Mouse (Mus musculus): ENCODE results near the gene Osbpl5.
"Not testable (repeated sequence)": the region's sequence is repeated elsewhere in the genome, so short reads cannot be mapped to it uniquely, and the experiment has no call there.

The Osbpl5 gene

GRCm38 (mm10) chr7:143649769-143650346 is 106.9 kb downstream of the Osbpl5 start:
- in situ Hi-C loops (cut with MboI, MseI) = not testable (repeated sequence)

GRCm38 (mm10) chr7:143649034-143649768 is 107.6 kb downstream of the Osbpl5 start, which contains the start of gene Tnfrsf22:
Gene Tnfrsf22 (minus strand): TSS chr7:143649661.
- in situ Hi-C loops (cut with MboI, MseI) = no loop called here

DNA sequence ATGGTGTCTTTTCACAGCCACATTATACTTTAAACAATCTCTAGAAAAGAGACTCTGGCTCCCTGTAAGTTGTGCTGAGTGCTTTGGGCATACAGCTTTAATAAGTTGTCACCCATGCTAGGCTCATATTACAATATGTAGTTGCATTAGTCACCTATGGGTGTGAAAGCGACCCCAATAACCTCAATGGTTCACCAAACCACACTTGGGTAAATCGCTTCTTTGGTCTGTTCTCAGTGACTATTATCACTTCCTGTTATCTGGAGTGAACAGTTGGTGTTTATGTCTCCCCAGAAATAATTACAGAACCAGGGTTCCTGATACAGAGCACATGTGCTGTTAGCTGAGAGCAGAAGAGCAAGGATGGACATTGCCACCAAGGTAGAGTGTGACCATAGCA is 112.8 kb downstream of the Osbpl5 start:
- in situ Hi-C loops (cut with MboI, MseI) = not testable (repeated sequence)
